Comparison of ENCODE assay signal across 19 mouse cellular contexts in genomic region chr8:79127211-79127816, GRCm38 (mm10).
DNase-seq lines count a peak whose midpoint lies in the region; ATAC-seq and TF ChIP-seq lines count a peak whose summit lies in the region.
"Had no signal": no experiment of that assay in that cellular context is flagged by ENCODE, and none has a peak within 500 bp of the region (broad histone marks: within the 10 kb centered on the region; RNA-seq: fewer than 3 reads in every experiment).

No protein-coding gene starts in this region.

- H3K9ac ChIP-seq in midbrain, embryonic 11.5 days (ENCODE audit: low read length) = no peak overlapping the region
- H3K9ac ChIP-seq in hindbrain, embryonic 13.5 days = no peak overlapping the region
- H3K9ac ChIP-seq in midbrain, embryonic 15.5 days = no peak overlapping the region
- H3K9ac ChIP-seq: kidney, embryonic 15.5 days; liver, postnatal 0 days had no signal

- H3K27me3 ChIP-seq in midbrain, embryonic 11.5 days (ENCODE audit: control insufficient read depth, insufficient read depth, low read length) = no peaks in the 10 kb centered on the region
- no peaks in the 10 kb centered on the region for H3K27me3 ChIP-seq in midbrain, embryonic 10.5 days (ENCODE audit: low read depth, poor library complexity, severe bottlenecking)
- H3K27me3 ChIP-seq in hindbrain, embryonic 13.5 days = no peaks in the 10 kb centered on the region
- H3K27me3 ChIP-seq in midbrain, embryonic 15.5 days (replicated peaks) = no peaks in the 10 kb centered on the region
- H3K27me3 ChIP-seq: kidney, embryonic 15.5 days had no signal

- ATAC-seq in midbrain, embryonic 11.5 days (ENCODE audit: low FRiP score) = 0 out of 2 replicates have a peak, but pooled peaks have one; percentile 24
- peak; percentile 36; the same call in 1 of the 2 replicates for ATAC-seq in hindbrain, embryonic 13.5 days (ENCODE audit: low FRiP score)
- 0 out of 2 replicates have a peak, but pooled peaks have one; percentile 28 for ATAC-seq in midbrain, embryonic 15.5 days (replicated peaks)
- no peak for ATAC-seq in cerebellum, adult (ENCODE audit: insufficient number of reproducible peaks, low FRiP score, low TSS enrichment)
- ATAC-seq: intestine, embryonic 16.5 days; liver, postnatal 0 days had no signal

- H3K4me3 ChIP-seq in gastrocnemius, adult 2 months = no peak overlapping the region
- no peak overlapping the region for H3K4me3 ChIP-seq in midbrain, embryonic 11.5 days (ENCODE audit: low read depth, low read length)
- H3K4me3 ChIP-seq in midbrain, embryonic 10.5 days = no peak overlapping the region
- no peak overlapping the region for H3K4me3 ChIP-seq in hindbrain, embryonic 13.5 days
- H3K4me3 ChIP-seq in midbrain, embryonic 15.5 days = no peak overlapping the region
- H3K4me3 ChIP-seq: kidney, embryonic 15.5 days had no signal

- H3K36me3 ChIP-seq in midbrain, embryonic 11.5 days (ENCODE audit: control insufficient read depth, insufficient read depth, low read length) = peaks cover 6% of the 10 kb centered on the region
- H3K36me3 ChIP-seq in midbrain, embryonic 10.5 days = peaks cover 85% of the 10 kb centered on the region
- H3K36me3 ChIP-seq in hindbrain, embryonic 13.5 days = peaks cover 41% of the 10 kb centered on the region
- H3K36me3 ChIP-seq in midbrain, embryonic 15.5 days (replicated peaks) = peaks cover 10% of the 10 kb centered on the region; the same call in 1 of the 2 replicates

- H3K4me1 ChIP-seq in midbrain, embryonic 11.5 days (ENCODE audit: control insufficient read depth, insufficient read depth, low read length) = no peaks in the 10 kb centered on the region
- H3K4me1 ChIP-seq in midbrain, embryonic 10.5 days = no peaks in the 10 kb centered on the region
- peaks cover 14% of the 10 kb centered on the region for H3K4me1 ChIP-seq in hindbrain, embryonic 13.5 days (replicated peaks)
- H3K4me1 ChIP-seq in midbrain, embryonic 15.5 days = peaks cover 5% of the 10 kb centered on the region; the same call in 1 of the 2 replicates
- H3K4me1 ChIP-seq: kidney, embryonic 15.5 days had no signal

- peak; percentile 25; the same call in 1 of the 2 replicates for TF ChIP-seq CTCF in gastrocnemius, adult 2 months (IDR thresholded peaks at IDR 0.05)

- H3K27ac ChIP-seq in gastrocnemius, adult 2 months = no peak overlapping the region
- no peak overlapping the region for H3K27ac ChIP-seq in midbrain, embryonic 11.5 days (ENCODE audit: low read depth, low read length)
- no peak overlapping the region for H3K27ac ChIP-seq in midbrain, embryonic 10.5 days (replicated peaks)
- H3K27ac ChIP-seq in hindbrain, embryonic 13.5 days = peak overlapping the region; percentile 23; the same call in 1 of the 2 replicates
- H3K27ac ChIP-seq in midbrain, embryonic 15.5 days = no peak overlapping the region
- H3K27ac ChIP-seq: kidney, embryonic 15.5 days had no signal

- 63% methylated on average over 7 of the region's 7 CpGs for WGBS in midbrain, embryonic 11.5 days
- 70% methylated on average over 7 of the region's 7 CpGs for WGBS in midbrain, embryonic 10.5 days
- 55% methylated on average over 7 of the region's 7 CpGs for WGBS in hindbrain, embryonic 13.5 days
- WGBS in midbrain, embryonic 15.5 days = 65% methylated on average over 7 of the region's 7 CpGs

- no peak overlapping the region for H3K4me2 ChIP-seq in midbrain, embryonic 11.5 days
- no peak overlapping the region for H3K4me2 ChIP-seq in hindbrain, embryonic 13.5 days
- H3K4me2 ChIP-seq in midbrain, embryonic 15.5 days = no peak overlapping the region
- H3K4me2 ChIP-seq: kidney, embryonic 15.5 days had no signal

- DNase-seq in gastrocnemius, adult 2 months = no peak
- DNase-seq in gastrocnemius, adult 8-10 months (ENCODE audit: low spot score in 2 of 2) = no peak
- DNase-seq in midbrain, embryonic 11.5 days (ENCODE audit: low spot score, missing footprints) = peak; percentile 68
- no peak for DNase-seq in midbrain, embryonic 10.5 days (ENCODE audit: low spot score)
- no peak for DNase-seq in ovary, postnatal 10 days (ENCODE audit: low spot score)
- DNase-seq: B cell, adult 2 months; cerebellum, adult 8-10 months; gastrocnemius, postnatal 14 days; heart, adult 18-20 months; heart, postnatal 4 days; liver, postnatal 0 days; lung, postnatal 14 days; right cerebral cortex, adult 18-20 months; thymus, postnatal 14 days had no signal

- intact Hi-C loops in gastrocnemius, adult 2 months (cut with DNase I) = no loop called here

- no peaks in the 10 kb centered on the region for H3K9me3 ChIP-seq in midbrain, embryonic 11.5 days (ENCODE audit: control insufficient read depth, low read length)
- H3K9me3 ChIP-seq in midbrain, embryonic 10.5 days (replicated peaks) = no peaks in the 10 kb centered on the region
- no peaks in the 10 kb centered on the region for H3K9me3 ChIP-seq in hindbrain, embryonic 13.5 days
- no peaks in the 10 kb centered on the region for H3K9me3 ChIP-seq in midbrain, embryonic 15.5 days
- H3K9me3 ChIP-seq: kidney, embryonic 15.5 days had no signal
